Mouse (Mus musculus) neural tube, embryonic 10.5 days (tissue): Measurements from ENCODE around the gene Ppm1g.
"Not testable (repeated sequence)": the region's sequence is repeated elsewhere in the genome, so short reads cannot be mapped to it uniquely, and the experiment has no call there.

Source experiments
- DNase-seq: peaks from one replicate; pipeline ENCODE4 v3.0.0-alpha.2; 2017; ENCODE audit warnings: low spot score; ENCODE audit errors: extremely low spot score

The Ppm1g gene

DNA sequence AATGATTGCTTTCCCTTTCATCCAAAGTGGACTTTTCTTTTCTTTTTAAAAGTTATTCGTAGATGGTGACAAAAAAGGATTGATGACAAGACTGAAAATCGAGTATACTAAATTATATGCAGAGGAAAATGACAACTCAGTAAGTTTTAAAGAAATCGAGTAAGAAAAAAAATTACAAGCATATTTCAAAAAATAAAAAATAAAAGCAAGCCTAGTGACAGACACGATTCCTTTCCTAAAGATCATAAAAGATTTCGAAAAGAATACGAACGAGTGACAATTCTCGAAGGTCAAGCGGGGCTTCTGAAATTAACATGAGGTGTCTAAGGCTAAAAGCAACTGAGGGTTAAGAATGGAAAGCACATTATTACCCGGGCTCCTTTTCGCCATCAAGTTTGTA is 1.0 kb downstream of the Ppm1g start:
- DNase-seq = no peak

DNA sequence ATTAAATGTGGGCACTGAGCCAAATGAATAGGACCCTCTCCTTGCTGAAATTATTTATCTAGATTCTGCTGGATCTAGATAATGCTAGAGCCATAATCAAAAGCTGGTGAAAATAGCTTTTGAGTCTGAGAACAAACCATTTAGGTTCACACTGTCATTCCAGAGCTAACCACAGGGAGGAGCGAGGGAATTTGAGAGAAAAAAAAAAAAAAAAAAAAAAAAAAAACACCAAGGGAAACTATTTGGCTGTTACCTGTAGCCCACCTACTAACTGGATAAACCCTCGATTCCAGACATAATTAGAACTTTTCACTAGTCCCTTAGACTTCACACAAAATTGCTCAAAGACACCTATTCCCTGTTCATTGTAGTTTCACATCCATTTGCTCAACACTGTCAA is 1.4 kb downstream of the Ppm1g start:
- no peak for DNase-seq

DNA sequence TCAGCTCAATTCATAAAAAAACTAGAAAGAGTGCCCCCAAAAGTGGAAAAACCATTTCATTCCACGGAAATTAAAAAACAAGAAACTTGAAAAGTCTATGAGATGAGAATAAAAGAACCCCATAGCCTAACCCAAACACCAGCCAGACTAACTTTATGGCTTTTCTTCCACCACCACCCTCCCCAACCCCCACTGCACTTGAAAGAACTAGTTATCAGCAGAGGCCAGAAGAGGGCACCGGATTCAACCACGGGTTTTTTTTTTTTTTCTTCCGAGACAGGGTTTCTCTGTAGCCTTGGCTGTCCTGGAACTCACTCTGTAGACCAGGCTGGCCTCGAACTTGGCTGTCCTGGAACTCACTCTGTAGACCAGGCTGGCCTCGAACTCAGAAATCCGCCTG is 2.2 kb downstream of the Ppm1g start:
- DNase-seq = no peak

DNA sequence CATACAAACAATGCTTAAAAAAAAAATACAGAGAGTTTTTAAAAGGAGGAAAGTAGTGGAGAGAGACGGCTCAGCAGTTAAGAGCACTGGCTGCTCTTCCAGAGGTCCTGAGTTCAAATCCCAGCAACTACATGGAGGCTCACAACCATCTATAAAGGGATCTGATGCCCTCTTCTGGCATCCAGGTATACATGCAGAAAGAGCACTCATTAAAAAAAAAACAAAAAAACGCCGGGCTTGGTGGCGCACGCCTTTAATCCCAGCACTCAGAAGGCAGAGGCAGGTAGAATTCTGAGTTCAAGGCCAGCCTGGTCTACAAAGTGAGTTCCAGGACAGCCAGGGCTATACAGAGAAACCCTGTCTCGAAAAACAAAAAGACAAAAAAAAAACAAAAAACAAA is 3.9 kb downstream of the Ppm1g start:
- DNase-seq = not testable (repeated sequence)

DNA sequence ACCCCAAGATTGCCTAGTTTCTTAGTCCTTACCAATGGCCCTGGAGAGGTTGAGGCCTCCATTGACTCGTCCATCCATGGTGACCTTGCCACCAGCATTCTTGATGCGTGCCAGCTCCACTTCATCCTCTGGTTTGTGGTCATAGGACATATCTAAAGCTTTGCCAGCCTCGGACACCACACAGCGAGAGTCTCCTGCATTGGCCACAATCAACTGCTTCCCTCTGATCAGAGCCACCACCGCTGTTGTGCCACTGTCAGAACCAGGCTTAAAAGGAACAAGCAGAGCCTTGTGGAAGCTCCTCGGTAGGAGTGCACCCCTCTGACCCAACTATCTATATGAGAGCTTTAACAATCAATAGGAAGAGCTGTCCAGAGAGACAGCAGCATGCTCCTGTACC is 16.1 kb downstream of the Ppm1g start:
- DNase-seq = no peak

DNA sequence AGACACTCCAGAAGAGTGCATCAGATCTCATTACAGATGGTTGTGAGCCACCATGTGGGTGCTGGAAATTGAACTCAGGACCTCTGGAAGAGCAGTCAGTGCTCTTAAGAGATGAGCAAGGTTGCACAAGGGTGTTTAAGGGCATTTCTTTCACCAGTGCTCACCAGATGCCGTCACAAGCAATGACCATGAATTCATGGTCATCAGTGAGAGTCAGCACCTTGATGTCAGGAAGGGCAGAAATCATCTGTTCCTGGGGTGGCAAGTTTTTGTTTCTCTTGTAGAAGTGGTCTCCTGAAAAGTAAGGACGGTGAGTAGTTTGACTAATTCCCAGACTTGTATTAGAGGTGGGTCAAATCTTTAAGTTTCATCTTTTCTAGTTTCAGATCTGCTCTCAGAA is 16.6 kb downstream of the Ppm1g start:
- no peak for DNase-seq

DNA sequence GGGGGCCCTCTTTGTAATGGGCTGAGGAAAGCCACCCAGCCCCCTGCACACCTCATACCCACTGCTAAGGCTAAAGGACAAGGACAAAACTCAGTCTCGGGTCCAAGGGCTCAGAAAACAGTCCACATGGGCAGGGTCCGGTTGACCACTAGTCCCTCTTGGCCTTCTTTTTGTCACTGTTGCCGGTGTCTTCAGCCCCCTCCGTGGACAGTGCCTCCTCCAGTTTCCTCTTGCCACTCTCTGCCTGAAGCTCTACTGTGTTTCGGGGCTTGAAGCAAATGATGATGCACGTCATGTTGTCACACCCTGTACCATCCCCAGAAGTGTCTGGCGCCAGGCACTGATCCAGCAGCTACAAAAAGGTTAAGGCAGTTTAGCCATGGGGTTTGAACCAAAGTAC is 17.6 kb downstream of the Ppm1g start:
- DNase-seq = no peak

DNA sequence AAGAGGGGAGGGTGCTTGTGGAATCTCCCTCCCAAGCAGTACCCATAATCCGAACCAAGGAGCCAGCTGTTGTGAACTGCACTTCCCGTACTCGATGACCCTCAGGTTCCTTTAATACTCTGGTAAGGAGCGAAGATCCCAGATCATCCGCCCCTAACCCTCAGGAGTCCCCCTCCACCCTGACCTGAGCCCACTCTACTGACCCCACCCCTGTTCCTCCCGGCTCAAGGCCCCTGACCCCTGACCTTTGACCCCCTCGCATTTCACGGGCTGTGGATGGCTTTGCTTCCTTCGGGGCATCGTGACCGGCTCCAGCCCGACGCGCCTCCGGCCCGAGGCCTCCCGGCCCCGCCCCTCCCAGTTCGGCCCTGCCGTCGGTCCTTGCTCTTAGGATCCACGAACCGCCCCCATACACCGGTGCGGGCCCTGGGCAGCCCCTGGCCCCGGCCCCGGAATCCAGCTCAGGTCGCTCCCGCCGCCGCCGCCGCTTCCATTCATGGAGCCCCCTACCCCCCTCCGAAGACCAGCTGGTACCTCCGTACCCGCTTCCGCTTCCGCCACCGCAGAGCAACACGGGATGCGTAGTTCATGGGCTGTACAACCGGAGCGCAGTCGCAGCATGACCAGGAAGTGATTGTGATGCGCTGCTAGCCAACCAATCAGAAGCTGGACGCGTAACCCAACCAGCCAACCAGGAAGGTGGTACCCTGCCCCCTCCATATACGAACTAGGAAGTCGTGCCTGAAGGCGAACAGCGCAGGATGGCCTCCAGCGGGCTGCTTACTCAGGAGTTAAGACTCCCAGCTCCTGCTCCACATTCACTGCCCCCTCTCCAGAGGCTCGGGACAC is 18.5 kb downstream of the Ppm1g start, which contains the start of gene Zfp513:
TSS of gene Zfp513 (minus strand) at position 562 of the 849 bp plus-strand sequence.
- peak; percentile 96 for DNase-seq

DNA sequence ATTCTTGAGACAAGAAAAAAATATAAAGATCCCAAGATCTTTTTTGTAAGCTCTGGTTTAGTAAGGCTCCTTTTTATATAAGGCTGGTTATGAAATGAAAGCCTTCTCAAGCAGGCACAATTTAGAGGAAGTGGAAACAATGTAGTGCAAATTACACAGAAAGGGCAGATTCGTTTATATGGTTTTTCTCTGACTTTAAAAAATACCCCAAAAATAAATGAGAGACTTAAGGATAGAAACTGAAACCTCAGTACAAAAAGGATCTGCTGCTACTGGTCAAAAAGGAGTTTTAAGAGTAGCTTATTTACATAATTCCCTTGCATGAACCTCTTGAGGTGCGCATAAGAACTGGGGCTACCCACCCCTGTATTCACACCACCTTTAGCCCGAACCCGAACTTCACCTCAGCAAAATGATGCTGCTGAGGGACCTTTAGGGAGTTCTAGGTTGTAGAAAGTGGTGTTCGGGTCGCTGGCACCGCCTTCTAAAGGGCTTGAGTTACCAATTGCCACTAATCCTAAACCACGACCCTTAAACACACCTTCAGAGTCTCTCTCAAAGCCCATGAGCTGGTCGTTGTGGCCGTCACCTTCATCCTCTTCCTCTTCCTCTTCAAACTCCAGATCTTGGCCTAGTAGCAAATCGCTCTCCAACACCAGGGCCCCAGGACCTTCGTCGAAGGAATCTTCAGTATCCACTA is 19.3 kb downstream of the Ppm1g start:
- no peak for DNase-seq

DNA sequence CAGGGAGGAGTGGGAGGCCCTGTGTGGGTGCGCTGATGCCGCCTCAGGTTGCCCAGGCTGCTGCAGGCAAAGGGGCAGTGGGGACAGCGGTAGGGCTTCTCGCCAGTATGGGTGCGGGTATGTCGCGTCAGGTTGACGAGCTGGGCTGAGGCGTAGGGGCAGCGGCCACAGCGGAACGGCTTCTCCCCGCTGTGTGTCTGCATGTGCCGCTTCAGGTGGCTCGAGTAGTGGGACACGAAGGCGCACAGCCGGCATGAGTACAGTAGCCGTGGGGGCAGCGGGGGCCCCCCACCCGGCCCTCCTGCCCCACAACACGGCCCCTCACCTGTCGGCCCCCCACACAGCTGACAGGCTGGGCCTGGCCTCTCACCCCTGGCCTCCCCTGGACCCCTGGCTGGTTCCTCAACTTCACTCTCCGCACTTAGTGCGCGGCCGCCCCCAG is 20.1 kb downstream of the Ppm1g start:
- DNase-seq = no peak

DNA sequence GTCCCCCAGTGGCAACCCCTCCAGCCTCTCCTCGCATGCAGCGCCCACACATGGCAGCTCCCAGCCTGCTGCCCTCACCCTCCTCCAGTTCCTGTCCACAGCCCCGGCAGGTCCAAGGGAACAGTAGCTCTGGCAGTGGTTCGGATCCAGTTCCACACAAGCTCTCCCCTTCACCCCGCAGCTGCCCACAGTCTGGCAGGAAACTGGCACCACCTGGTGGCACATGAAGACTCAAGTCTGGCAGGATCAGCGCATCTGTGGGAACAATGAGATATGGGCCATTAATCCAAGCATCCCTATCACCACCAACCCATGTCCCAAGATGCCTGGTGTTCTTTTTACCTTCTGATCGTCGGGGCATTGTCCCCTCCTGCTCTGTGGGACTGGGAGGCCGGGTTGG is 20.6 kb downstream of the Ppm1g start:
- DNase-seq = no peak

DNA sequence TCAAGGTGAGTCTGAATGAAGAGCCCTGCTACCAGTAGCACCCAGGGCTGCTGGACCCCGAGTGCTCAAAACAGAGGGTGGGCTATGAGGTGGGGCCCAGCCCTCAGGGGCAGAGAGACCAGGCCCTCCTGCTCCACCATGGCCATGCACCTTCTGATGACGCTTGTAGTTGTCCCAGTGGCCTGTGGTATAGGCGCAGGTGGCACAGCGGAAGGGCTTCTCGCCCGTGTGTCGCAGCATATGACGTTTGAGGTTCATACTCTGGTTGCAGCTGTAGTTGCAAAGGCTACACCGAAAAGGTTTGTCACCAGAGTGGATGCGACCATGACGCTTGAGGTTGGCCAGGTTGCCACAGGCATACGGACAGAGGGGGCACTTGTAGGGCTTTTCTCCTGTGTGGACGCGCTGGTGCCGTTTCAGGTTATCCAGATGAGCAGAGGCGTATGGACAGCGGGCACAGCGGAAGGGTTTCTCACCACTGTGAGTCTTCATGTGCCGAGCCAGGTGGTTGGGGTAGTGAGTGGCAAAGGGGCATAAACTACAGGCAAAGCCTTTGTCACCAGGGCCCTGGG is 21.1 kb downstream of the Ppm1g start:
- DNase-seq = no peak

DNA sequence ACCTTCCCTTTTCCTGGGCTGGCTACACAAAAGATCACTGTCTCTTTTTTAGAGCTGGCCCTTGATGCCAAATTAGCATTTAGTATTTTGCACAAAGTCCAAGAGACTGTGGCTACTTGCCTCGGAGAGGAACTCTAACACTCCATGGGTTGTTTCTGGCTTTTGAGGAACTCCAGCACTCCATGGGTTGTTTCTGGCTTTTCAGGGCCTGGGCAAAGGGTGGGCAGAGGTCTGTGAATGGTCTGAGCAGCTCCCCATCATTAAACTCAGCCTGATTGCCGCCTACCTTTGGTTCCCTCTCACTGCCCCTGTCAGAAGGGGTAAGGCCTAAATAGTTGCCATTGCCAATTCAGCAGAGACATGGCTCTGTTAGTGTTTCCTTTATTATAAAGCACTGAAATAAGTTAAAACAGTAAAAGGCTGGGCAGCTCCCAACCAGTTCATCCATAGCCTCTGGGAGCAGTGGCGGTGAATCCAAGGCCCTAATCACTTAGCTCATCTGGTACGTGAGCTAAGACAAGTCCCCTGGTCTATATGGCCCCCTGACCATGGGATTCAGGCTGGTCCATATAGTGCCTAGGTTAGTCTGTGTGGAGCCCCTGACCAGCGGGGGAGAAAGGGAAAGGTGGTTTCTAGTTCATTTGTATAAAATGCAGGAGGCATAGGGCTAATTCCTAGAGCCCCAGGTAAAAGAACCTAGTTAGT is 21.7 kb downstream of the Ppm1g start:
- DNase-seq = no peak

DNA sequence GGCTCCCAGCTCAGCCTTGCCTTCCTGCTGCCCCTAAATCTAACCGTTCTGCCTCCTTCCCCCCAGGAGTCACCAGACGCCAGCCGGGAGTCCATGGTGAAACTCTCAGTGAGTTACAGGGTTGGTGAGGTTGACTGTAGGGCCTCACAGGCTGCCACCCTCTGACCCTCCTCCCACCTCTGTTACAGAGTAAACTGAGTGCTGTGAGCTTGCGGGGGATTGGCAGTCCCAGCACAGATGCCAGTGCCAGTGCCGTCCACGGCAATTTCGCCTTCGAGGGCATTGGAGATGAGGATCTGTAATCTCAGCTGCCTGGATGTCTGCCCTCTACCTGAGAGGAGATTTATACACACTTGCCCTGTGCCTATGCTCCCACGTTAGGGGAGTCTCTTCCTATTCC is 22.3 kb downstream of the Ppm1g start:
- no peak for DNase-seq

DNA sequence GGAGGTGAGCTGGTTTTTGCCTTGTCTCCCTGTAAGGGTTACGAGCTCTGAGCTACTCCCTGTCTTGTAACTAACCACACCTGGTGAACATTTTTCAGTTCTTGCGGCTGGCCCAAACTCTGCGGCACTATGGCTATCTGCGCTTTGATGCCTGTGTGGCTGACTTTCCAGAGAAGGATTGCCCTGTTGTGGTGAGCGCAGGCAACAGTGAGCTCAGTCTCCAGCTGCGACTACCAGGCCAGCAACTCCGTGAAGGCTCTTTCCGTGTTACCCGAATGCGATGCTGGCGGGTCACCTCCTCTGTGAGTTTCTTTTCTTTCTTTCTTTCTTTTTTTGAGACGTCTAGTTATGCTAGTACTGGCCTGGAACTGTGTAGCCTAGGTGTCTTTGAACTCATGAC is 23.4 kb downstream of the Ppm1g start:
- DNase-seq = no peak

DNA sequence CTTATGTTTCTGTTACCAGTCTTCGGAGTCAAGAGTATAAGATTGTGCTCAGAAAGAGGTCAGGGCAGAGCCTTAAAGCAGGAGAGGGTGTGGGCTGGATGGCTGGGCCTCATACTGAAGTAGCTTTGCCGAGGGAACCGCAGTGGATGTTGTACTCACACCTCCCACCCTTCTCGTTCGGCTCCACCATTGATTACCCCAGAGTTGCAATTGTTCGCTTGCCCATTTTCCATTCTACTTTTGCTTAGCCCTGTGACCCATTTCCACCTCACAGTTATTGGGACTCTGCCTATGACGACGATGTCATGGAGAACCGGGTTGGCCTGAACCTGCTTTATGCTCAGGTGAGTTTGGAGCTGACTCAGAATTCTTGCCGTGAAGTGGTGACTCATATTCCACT is 24.3 kb downstream of the Ppm1g start:
- no peak for DNase-seq

DNA sequence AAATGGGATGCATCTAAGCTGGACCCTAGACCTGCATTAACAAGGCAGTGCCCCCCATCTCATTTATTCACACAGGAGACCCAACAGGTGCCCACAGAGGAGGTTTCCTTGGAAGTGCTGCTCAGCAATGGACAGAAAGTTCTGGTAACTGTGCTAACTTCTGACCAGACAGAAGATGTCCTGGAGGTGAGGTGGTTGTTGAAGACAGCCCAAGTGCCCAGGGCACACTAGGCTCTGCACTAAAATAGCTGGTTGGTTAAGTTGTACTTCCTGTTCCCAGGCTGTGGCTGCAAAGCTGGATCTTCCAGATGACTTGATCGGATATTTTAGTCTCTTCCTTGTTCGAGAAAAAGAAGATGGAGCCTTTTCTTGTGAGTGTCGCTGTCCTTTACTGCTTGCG is 24.8 kb downstream of the Ppm1g start:
- no peak for DNase-seq

DNA sequence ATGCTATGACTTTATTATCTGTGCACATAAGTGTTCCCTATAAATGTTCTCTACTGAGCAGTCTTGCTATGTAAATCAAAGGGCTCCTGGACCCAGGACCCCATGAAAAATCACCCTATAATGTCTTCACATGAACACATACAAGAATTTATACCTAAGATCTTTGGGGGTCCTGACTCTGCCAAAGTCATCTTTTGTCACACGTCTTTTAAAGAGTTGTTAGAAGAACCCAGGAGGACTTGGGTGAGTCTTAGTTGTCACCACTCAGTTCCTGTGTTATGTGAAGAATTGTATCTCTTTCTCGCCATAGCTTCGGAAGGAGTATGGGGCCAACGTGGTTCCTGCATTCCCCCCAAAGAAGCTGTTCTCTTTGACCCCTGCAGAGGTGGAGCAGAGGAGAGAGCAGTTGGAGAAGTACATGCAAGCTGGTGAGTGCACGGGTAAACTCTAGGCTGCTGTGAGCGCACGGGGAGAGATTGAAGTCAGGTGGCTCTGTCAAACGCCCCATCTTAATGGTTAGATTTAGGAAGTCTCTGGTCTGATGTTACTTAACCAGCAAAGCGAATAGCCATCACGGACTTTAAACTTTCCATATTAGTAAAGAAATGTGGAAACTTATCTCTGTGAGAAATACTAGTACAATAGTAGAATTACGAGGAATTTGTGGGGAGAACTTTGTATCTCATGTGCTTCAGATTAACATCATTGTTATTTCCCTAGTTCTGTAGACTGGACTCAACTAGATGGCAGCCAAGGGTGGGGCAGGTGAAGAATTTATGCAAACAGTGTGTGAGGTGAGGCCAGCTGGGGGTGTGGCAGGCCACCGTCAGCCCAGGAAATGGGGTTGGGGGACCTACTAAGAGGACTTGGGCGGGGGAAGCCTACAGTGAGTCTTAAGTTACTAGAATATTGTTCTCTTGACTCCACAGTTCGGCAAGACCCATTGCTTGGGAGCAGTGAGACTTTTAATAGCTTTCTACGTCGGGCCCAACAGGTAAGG is 25.7 kb downstream of the Ppm1g start:
- DNase-seq = no peak

DNA sequence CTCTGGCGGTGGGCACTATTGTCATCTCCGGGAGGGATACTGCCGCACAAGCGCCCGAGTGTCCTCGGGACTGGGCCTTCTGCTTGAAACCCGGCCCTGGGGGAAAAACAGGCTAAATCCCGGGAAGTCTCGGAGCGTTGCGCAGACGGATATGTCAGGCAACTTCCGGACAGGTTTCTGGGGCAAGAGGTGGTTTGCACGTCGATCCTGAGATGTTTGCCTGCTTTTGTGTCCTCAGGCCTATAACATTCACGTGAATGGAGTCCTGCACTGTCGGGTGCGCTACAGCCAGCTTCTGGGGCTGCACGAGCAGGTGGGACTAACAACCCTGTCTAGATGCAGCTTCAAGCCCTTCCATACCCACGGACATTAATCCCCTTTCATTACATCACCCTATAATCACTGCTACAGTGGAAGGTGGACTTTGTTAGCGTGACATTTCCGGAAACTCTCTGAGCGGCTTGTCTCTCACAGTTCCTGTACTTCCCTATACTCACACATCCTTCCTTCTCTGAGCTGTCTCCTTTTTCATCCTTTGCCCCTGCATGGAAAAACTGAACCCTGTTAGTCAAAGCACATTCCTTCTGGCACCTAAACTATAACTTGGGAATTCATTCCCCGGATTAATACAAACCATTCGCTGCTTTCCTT is 26.7 kb downstream of the Ppm1g start:
- no peak for DNase-seq
